Mouse (Mus musculus): Measurements from ENCODE around the gene Mpl.
A peak's percentile ranks its signal among the peaks of the same experiment; 100 is the strongest.

The Mpl gene

DNA sequence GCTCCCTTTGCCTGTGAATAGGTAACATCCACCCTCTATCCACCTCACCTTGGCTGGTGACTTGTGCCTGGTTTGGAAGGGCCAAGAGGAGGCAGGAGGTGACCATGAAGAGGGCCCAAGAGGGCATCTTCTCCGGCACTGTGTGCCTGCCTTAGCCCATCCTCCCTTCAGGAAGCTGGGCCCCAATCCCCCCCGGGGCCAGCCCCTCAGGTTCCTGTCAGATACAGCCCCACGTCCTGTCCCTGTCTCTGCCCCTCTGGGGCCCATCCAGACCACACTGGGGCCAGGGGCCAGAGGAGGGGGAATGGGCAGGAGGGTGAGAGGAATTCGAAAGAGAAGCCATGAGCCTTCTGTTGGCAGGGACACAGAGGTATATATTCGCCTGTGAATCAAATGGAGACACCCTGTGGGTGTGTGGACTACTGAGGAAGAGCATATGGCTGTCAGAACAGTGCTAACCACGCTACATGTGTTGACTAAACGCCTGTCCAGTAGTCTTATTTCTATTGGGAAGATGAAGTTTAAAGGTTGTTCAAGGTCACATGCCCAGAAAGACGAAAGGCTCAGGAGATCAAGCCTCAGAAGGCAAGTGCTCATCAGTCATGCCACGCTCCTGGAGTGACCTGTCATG is at the start of gene Mpl:
Gene Mpl (minus strand): TSS at position 169 of the 631 bp plus-strand sequence.
- DNase-seq = no peak

DNA sequence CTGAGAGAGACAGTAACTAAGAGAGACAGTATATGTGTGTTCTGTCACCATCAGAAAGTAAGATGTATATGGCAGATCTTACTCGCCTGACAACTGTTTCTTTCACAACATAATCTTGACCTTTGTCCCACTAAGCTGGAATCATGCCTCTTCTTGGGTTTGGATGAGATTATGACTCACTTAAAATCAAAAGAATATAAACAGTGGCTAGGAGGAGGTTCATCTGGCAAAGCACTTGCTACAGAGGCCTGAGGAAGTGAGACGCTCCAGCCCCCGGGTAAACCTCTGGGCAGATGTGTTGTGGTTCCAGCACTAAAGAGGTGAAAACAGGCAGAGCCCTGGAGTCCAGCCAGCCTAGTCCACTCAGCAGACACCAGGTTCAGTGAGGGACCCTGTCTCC is 48.2 kb upstream of the Mpl start:
- no peak for DNase-seq

DNA sequence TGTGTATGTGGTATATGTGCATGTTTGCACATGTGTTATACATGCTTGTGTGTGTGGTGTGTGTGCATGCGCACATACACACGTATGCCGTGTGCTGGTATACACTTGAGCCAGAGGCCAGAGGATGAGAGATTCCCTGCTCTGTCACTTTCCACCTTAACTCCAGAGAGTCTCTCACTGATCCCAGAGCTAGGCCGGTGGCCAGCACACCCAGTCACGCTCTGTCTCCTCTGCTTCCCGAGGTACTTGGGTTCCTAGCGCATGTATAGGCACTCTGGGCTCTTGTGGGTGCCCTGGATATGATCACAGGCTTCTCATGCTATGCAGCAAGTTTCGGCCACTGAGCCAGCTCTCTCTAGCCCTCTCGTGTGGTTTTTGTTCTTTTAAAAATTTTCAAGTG is 43.5 kb upstream of the Mpl start:
- DNase-seq = no peak

DNA sequence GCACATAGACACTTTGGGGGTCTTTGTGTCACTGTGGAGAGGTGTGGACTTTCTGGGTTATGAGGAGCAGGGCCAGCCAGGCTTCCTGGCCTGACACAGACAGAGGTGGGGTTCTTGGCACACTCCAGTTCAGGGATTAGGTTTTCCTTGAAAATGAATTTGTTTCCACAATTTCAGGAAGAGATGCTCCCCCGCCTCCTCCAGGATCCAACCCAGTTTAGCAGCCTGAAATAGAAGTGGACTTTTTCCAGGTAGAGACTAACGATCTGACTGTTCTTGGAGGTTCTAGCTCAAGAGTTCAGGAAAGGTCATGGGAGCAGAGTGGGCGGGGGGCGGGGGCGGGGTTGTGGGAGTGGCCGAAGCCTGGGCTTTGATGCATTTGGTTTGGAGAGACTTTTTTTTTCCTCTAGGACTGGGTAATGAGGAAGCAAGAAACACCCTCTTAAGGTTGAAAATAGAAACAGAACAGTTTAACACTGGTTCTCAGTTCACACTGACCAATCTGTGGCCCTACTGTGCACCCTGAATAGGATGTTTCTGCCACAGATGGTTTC is 42.9 kb upstream of the Mpl start:
- DNase-seq = no peak

DNA sequence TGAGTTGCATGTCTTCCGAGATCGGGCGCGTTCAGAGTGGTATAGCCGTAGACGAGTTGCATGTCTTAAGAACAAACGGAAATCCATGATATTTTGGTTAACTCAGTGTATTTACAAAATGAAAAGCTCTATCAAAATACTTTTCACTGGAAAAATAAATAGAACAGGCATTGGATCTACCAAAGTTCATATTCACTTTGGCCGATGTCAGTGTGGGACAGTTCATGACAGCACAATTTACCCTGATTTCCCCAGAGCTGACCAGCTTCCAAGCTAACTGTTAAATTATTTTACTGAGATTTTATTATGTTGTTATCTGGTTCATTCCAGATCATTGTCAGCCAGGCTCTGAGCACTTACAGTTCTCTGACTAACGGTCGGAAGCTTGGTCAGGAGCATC is 33.1 kb upstream of the Mpl start:
- no peak for DNase-seq

DNA sequence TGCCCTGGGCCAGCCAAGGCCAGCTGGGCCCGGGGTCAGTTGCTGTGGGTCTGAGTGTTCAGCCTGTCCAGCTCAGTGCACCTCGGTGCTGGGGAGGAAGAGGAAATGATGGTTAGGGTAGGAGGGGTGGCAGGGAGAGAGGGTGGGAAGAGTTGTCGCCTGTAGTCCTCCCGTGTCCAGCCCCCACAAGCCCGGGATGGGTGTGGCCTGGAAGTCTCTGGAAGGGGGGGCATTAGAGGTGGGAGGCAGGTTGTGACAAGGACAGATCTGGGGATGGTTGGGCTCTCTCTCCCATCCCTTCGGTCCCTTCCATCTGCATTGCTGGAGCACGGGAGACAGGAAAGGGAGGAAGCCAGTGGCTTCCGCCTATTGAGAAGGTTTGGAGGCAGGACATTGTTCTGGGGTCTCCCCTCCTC is 32.4 kb upstream of the Mpl start, which contains the start of gene Tie1:
Gene Tie1 (minus strand): TSS at position 345 of the 416 bp plus-strand sequence.
- DNase-seq = peak; percentile 73

DNA sequence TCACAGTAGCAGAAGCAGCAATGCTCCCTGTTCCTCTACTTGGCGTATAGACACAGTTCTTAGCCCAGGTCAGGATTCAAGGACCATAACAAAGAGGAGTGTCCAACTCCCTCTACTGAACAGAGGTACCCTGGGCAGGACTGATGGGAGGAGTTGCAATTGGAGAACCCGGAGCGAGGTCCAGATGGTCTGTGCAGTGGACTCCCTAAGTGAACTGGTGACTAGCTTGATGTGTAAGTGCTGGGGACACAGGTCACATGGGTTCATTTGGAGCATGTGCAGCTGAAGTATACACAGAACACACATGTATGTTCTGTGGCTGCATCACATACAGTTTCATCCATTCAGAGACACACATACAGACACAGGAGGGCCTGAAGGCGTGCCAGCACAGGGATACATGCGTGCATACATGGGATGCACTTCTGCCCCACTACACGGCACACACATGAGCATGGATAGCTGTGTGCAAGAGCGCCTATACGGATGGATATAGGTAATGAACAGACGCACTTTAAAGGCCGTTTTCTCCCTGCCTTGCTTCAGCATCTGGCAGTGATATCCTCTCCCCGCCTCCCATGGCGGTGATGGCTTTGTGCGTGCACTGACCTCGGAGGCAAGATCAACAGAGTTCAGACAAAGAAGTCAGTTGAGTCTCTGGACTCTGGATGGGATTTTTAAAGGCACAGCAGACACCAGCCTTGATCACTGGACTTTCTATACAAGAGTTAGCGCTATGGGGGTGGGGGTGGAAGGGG is 19.6 kb upstream of the Mpl start:
- DNase-seq = no peak

DNA sequence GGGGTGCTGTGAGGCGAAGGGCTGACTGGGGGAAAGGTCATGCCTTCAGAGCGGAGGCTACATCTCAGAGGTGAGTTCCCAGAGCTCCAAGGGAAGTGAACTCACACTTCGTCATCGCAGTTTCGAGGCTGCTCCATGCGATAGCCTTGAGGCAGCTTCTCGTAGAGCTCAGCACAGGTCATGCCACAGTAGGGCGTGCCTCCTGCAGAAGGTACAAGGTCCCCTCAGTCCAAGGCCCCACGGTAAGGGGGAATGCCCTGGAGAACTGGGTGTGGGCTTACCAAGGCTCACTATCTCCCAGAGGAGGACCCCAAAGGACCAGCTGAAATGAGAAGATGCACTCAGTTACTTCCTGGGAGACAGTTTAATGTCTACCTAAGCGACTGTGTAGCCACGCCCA is 15.4 kb upstream of the Mpl start:
- DNase-seq = no peak

DNA sequence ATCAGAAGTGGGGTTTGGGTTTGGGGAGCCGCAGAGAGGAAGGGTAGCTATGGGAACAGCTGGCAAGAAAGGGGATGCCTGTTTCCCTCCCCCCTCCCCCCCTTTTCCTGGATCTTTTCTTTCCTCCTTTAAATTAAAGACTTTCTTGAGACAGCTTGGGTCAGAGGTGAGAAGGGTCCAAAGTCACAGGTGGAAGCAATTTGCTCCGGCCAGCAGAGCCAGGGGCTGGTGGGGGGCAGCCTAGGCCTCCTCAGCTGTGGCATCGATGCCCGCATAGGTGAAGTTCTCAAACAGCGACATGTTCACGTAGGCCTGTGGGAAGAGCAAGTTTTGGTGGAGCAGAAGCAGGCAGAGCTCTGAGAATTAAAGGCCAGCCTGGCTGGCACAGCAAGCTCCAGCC is 14.0 kb upstream of the Mpl start:
- DNase-seq = no peak

DNA sequence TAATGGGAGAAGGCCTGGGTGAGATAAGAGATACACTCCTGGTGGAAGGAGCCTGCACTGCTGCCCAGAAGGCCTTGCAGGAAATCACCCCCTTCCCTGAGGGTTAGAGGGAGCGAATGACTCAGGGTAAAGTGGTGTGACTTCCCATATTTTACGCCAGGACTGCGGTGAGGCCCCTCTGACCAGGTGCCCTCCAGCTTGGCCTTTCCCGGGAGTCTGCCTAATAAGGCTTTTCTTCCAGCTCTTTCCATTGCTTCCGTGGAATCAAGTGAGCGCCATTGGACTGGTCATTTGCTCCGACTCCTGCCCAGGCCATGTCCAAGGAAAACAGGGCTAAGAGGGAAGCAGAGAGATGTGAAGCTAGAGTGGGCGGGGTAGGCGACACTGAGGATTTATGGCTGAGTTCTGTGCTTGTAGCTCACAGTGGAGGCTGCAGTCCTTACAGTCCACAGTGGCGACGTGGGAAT is 8.4 kb upstream of the Mpl start:
- DNase-seq = no peak

DNA sequence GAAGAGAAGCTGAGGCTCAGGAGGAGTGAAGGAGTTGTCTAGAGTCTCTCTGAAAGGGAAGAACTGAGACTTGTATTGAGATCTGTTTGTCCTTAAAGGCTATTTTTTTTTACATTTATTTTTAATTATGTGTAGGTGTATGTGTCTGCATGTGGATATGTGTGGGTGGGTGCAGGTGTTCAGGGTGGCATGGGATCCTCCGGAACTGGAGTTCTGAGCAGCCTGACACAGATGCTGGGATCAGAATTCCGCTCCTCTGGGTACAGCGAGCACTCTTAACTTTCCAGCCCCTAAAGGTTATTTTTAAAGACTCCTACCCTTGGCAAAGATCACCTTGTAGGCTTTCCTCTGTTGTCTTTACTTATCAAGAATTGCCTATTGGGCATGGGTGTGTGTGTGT is 7.6 kb upstream of the Mpl start:
- DNase-seq = no peak

DNA sequence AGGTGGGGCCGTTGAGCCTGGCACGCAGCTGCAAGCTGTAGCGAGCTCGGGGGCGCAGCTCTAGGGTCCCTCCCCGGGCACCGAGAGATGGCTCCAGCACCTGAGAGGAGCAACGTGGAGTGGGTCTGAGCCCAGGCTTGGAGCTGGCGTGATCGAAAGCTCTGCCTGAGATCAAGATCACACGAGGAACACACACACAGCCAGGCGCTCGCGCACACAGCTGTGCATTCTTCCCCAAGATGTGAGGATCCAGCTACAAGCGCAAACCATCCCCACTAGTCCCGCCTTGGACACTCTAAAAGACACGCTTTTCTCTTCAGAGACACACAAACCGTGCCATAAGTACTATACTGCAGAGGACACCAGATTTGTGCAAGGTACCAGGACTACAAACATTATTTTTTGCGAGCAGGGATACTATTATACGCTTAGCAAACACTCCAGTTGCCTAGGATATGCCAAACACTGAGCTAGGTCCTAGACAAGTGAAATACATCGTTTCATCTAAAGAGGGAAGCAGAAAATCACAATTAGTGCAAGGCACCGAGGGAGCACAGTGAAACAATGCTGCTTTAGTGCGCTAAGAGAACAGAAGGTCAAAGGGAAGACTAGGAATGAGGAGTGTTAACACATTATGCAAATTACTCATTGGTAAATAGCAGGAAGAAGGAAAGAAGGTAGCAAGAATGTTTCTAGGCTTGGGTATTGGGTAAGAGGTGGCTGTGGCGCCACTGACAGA is 10.7 kb downstream of the Mpl start:
- no peak for DNase-seq

DNA sequence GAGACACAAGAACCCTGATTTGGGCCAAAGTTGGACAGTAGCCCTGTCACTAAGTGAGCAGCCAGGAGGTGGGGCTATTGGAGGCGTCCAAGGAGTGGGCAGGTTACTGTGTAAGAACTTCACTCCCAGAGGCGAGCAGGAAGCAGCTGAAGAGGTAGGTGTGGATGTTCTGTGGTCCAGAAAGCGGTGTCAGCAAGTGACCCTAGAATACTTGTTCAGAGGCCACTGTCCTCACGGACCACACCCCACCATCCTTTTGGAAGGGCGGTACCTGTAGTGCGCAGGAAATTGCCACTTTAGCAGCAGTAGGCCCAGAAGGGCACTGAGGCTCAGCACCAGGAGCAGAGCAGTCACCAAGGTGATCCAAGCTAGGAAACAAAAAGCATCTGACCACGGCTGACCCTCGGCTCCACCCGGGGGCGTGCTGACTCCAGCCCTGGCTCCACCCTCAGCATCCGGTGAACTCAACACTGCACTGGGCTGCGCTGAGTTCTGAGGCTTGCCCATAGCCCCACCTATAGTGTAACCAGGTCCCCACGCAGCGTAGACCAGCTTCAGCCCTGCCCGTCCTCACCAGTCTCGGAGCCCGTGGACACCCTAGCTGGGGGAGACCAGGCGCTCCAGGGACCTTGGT is 11.4 kb downstream of the Mpl start:
- DNase-seq = peak; percentile 67

DNA sequence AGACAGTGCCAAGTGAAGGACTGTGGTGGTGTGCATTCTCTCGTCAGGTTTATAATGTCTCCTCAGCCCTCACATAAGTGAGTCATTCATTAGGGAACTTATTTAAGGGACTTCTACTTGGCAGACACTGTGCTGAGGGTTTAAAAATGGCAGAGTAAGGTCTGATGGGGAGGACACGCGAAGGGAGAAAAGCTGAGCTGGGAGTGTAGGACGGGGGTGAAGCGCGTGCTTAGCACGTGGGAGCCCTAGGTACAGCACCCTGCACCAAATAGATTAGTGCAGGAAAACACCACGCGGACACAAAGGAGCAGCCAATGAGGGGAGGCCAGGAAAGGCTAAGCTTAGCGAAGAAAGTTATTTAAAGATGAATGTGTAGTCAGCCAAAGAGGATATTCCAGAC is 12.2 kb downstream of the Mpl start:
- DNase-seq = no peak

DNA sequence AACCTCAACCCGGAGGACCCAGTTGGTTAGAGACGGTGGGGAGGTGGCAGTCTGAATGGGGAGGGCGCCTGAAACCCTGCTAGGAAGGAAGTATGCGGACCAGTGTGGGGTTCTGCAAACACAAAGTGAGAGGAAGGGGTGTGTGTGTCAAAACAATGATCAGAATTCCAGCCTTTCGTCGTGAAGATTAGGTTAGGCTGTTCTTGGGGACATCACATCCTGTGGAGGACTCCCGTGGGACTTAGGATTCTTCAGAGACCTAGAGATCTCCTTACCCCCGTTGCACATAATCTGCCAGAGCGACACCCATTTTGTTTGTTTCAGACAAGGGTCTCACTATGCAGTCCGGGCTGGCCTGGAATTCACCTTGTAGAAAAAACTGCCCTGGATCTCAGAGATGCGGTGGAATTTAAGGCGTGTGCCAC is 19.5 kb downstream of the Mpl start:
- DNase-seq = peak; percentile 32

DNA sequence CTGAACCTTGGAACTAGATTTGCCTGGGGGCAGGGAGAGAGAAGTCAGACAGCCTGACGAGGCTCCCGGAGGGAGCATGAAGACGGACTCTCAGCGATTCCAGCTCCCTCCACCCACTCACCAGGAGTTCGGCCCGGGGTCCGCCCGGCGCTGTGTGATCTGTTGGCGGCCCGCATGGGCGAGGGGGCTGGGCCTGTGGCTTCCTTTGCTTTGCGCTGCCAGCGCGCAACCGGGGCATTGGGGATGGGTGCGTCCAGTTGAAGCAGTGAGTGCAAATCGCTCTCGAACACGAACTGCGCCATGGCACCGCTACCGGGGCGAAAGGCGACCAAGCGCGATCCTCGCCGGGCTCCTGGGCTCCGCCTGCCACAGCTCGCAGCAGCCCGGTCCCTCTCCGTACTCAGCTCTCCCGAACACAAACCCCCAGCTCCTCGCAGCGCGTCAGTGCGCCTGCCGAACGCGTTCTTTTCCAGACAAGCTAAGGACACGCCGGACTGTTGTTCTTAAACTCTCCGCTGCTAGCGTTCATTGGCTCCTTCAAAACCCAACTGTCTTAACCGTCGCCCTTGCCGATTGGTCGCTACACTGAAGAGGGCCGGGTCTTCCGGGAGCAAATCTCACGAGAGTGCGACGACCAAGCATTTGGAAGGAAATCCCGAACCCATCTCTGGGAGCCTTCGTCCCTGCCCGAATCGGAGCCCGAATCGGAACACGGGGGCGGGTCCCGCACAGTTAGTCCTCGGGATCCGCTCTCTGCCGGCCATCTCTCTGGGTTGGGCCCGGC is 20.3 kb downstream of the Mpl start, which contains the start of gene Cdc20:
Gene Cdc20 (minus strand): TSS at position 533 of the 784 bp plus-strand sequence.
- peak; percentile 88 for DNase-seq

DNA sequence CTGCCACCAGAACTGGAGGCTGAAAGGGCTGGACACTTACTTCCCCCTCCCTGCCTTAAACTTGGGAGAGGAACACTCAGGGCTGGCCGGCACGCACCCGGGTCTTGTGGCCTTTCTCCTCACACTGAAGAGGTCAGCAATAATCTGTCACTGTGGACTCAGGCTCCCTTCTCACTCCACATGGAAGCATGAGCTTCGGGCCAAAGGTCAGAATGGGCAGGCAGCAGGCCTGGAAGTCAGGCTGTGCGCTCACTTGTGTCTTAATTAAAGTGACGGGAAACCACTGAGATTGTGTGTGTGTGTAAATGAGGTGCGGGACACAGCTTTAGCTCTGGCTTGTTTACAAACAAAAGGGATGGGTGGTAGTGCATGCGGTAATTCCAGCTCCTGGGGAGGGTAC is 25.0 kb downstream of the Mpl start:
- DNase-seq = no peak

DNA sequence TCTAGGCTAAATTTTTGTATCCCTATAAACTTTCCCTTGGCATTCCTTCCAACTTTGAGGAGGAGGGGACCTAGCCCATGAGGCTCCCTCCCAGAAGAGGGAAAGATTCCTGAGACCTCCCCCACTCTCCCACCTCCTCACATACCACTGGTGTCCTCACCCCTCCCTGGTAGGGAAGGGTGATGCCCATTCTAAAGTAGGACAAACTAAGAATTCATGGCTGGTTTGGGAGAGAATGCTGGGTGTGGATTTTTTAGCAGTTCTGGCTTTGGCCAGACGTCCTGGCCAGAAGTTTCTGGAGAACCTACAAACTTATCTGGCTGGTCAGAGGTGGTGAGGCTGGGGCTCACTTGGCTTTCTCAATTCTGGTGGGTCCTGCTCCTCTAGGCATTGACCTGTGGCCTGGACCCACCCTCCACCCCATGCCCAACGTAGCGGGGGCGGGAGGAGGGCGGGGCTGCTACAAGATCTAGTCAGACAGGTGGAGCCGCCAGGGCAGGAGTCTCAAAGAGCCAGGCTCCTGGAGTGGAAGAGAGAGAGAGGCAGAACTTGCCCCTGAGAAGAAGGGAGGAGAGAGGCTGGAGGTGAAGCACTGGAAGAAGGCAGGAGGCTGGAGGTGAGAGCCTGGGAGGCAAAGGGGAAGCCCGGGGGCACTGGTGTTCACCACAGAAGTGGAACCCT is 28.0 kb downstream of the Mpl start:
- peak; percentile 58 for DNase-seq

DNA sequence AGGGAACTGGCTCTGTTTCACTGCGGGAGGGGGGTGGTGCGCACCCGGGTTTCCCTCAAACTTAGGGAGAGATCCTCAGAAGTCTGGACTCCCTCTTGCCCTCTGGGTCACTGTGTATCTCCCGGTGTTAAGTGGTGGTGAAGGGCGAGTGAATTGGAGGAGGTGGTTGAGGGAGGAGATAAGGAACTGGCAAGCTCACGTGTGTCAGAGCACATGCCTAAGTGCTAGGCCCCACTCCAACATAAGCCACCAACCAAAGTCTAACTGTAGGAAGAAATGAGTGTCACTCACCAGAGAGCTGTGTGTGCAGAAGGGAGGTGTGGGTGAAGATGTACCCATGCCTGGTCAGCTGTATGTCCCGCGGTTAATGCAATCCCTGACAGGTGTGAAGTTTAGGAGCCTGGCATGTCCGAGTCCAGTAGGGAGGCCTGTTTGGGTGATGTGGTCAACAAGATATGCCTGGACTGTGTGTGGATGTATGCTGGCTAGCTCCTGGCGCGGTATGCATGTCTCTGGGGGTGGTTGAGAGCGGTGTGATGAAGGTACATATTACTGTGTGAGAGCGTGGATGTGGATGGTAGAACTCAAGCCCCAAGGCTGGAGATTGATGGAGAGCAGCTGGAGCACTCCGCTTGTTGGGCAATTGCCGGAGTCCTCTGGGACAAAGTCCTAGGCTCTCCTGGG is 28.6 kb downstream of the Mpl start:
- DNase-seq = peak; percentile 42

DNA sequence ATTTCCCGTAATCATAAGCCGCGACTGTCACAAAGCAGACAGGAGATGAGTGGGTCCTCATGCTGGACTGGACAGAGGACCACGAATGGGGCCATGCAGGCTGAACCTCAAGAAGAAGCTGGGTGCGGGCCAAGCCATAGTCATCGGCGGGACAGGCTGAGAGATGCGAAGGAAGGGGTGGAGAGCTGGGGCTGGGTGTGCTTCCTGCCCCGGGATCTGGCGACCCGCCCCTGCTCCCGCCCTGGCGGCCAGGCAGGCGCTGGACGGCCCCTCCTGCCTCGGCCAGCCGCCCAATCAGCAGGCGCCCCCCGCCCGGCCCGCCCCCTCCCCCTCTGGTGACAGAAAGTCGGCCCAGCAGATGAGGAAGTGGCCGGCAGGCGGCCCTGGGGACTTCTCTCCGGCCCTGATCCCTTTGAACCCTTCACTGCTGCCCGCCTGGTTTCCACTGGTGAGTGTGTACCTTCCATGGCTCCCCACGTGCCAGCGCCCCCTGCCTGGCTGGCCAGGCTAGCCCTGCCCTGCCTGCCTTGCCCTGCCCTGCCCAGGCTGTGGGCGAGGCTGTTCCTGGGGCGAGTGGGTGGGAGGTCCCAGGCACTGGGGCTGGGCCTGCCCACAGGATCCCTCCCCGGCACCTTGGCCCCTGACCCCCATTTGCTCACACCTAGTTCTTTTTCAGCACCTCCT is 29.4 kb downstream of the Mpl start, which contains the start of gene Elovl1:
Gene Elovl1 (plus strand): TSS at position 326 of the 684 bp plus-strand sequence.
- DNase-seq = peak; percentile 93

All from lung, postnatal 14 days (tissue).